Mouse (Mus musculus) limb, embryonic 13.5 days (tissue): ENCODE results near the gene Adamts7. TPM values are rescaled to one million over a fixed set of nuclear protein-coding genes. Genes with fewer than 3 reads are reported as not detected.
A peak's percentile ranks its signal among the peaks of the same experiment; 100 is the strongest.

Experiments used
- ATAC-seq: fragments of 200-750 bp; cut with Nextera tagmentation; 2 replicates; pipeline ENCODE4 v1.8.0; 2017; ENCODE audit warnings: low read depth, moderate number of reproducible peaks, moderate TSS enrichment; ENCODE audit not compliant: low FRiP score
- H3K27ac ChIP-seq: fragments of 300-500 bp; sonication (generic); 2 replicates; pipeline ENCODE4 v1.5.1; 2015; ENCODE audit warnings: inconsistent platforms, mild to moderate bottlenecking, moderate library complexity
- H3K27me3 ChIP-seq: fragments of 300-500 bp; sonication (generic); 2 replicates; pipeline ENCODE4 v1.6.1; 2015; ENCODE audit warnings: mild to moderate bottlenecking, inconsistent platforms
- H3K36me3 ChIP-seq: fragments of 300-500 bp; sonication (generic); 2 replicates; pipeline ENCODE4 v1.6.1; 2015; ENCODE audit warnings: inconsistent platforms, mild to moderate bottlenecking, moderate library complexity
- H3K4me1 ChIP-seq: fragments of 300-500 bp; sonication (generic); 2 replicates; pipeline ENCODE4 v1.6.1; 2015; ENCODE audit warnings: inconsistent platforms
- H3K4me2 ChIP-seq: fragments of 300-500 bp; sonication (generic); replicated peaks from 2 replicates; pipeline ENCODE4 v1.6.1; 2015; ENCODE audit warnings: inconsistent platforms, mild to moderate bottlenecking, moderate library complexity
- H3K4me3 ChIP-seq: fragments of 300-500 bp; sonication (generic); 2 replicates; pipeline ENCODE4 v1.5.1; 2015; ENCODE audit warnings: moderate library complexity, mild to moderate bottlenecking, inconsistent platforms
- H3K9ac ChIP-seq: fragments of 300-500 bp; sonication (generic); 2 replicates; pipeline ENCODE4 v1.6.1; 2015; ENCODE audit warnings: mild to moderate bottlenecking, inconsistent platforms
- H3K9me3 ChIP-seq: fragments of 300-500 bp; sonication (generic); 2 replicates; pipeline ENCODE4 v1.6.1; 2016; ENCODE audit warnings: inconsistent platforms
- WGBS: fragments of 180-500 bp; shearing (Covaris S2); methylation state at CpG from one replicate; pipeline ENCODE4 v1.1.7; 2015; 5-methylcytosine and 5-hydroxymethylcytosine counted together
- polyA plus RNA-seq: library from polyadenylated mRNA; unstranded; fragments of >200 nt; fragmentation: Nextera tagmentation; extraction: Ambion mirVana; gene quantifications from 2 replicates; pipeline ENCODE4 v1.2.1, GENCODE M21; 2015

The Adamts7 gene
- polyA plus RNA-seq, 1 experiment from 2014 or later = 21.6 TPM

DNA sequence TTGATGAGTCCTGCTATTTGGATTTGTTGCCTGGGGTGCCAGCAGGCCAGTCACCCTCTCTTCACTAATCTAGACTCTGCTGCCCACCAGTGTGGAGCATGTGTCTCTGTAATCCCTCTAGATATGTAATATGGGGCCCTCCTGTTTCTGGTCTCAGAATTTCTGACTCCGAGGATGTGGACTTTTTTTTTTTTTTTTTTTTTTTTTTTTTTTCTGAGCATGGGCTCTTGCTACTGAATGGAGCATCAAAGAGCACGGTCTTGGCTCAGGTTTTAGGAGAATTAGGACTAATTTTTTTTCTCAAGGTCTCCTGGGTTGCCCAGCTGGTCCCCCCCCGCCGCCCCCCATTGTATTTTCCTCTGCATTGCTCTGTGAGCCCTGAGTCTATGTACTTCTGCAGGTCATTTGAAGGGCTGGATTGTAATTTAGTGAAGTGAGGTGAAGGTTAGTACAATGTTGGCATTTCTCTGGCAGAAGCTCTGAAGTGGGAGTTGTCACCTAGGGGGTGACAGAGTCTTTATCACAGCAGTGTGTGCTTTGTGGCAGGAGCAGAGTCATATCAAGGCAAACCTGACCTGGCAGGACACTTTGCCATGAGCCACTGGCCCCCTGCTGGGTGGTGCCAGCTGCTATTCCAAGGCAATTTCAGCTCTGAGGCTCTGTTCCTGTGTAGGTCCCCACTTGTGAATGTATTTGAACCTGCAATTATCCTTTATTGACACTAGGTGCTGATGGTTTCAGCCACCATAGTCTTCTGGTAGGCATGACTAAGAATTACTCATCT lies 2.0 kb downstream of the Adamts7 start:
- H3K27ac ChIP-seq = no peak overlapping the region
- WGBS = 62% methylated on average over 4 of the region's 4 CpGs
- H3K36me3 ChIP-seq = no peaks in the 10 kb centered on the region; the same call in 1 of the 2 replicates
- no peak overlapping the region for H3K9ac ChIP-seq
- H3K9me3 ChIP-seq = peaks cover 6% of the 10 kb centered on the region
- H3K27me3 ChIP-seq = no peaks in the 10 kb centered on the region
- no peak for ATAC-seq
- peaks cover 14% of the 10 kb centered on the region for H3K4me1 ChIP-seq
- H3K4me2 ChIP-seq = peak overlapping the region; percentile 89
- H3K4me3 ChIP-seq = peak overlapping the region; percentile 80

DNA sequence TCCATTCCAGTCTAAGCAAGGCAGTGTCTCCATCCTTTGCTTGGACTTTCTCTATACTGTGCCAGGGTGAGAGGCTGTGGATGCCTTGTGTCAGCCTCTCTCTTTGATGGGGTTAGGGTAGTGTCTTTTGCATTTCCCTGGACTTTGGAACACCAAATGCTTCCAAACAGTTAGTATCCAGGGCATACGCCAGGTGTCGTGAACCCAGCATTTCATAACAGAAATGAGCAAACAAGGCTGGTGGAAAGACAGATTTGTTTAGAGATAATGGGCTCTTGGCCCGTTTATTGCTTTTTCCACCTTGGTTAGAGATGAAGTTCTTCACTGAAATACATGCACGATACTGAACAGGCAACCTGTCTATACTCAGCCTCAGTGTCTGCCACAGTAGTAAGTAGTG lies 2.7 kb downstream of the Adamts7 start:
- 89% methylated on average over 4 of the region's 4 CpGs for WGBS
- ATAC-seq = no peak
- Histone ChIP-seq H3K36me3 (no peaks in the 10 kb centered on the region; the same call in 1 of the 2 replicates), H3K9ac (no peak overlapping the region), H3K27ac (no peak overlapping the region), H3K4me3 (no peak overlapping the region), H3K9me3 (no peaks in the 10 kb centered on the region), H3K4me1 (peaks cover 14% of the 10 kb centered on the region), H3K27me3 (no peaks in the 10 kb centered on the region), H3K4me2 (no peak overlapping the region)

DNA sequence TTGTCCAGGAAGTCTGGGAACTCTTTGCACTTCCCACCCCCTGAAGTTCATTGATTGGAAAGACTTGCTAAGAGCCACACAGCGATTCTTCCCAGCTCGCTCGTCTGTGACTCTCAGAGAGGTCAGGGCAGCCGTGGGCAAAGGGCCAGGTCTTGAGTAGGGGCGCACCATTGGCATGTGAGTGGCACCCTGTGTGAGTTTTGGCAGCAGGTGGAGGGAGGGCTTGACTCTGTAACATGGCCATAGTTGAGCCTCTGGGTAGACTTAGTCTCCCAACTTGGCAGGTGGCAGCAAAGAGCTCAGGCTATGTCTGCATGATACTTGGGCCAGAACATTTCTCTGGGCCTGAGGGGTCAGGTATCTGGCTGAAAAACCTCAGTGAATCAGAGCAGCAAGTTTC lies 3.7 kb downstream of the Adamts7 start:
- no peak for ATAC-seq

DNA sequence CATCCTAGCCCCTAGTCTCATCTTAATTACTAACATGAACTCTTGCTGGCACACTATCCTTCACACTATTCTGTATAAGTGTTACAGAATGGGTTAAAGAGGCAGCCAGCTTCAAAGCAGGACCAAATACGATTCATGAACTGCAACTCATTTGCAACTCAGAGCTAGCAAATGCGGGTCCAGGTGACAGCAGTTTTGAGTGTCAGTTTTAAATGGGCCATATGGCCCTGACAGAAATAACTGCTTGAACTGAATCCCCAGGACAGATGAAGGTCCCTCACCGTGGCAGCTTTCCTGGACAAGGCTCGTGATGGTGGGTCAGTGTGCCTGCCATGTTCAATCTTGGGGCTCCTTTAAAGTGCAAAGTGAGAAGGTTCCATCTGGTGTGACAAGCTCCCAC lies 7.1 kb downstream of the Adamts7 start:
- H3K4me2 ChIP-seq = no peak overlapping the region
- H3K4me1 ChIP-seq = peaks cover 2% of the 10 kb centered on the region; the same call in 1 of the 2 replicates
- H3K27ac ChIP-seq = no peak overlapping the region
- 0 out of 2 replicates have a peak, but pooled peaks cover 2% of the 10 kb centered on the region for H3K9me3 ChIP-seq
- H3K9ac ChIP-seq = no peak overlapping the region
- no peak for ATAC-seq
- H3K4me3 ChIP-seq = no peak overlapping the region
- no peaks in the 10 kb centered on the region for H3K27me3 ChIP-seq
- peaks cover 36% of the 10 kb centered on the region for H3K36me3 ChIP-seq
- WGBS = 51% methylated on average over 4 of the region's 4 CpGs

More for the DNA sequence above, 3.7 kb downstream of the Adamts7 start:
- WGBS = 77% methylated on average over 5 of the region's 5 CpGs
- H3K27ac ChIP-seq = no peak overlapping the region
- no peak overlapping the region for H3K4me3 ChIP-seq
- H3K27me3 ChIP-seq = no peaks in the 10 kb centered on the region
- 0 out of 2 replicates have a peak, but pooled peaks cover under 1% of the 10 kb centered on the region for H3K9me3 ChIP-seq
- no peak overlapping the region for H3K9ac ChIP-seq
- peaks cover 4% of the 10 kb centered on the region for H3K36me3 ChIP-seq
- peaks cover 14% of the 10 kb centered on the region for H3K4me1 ChIP-seq
- no peak overlapping the region for H3K4me2 ChIP-seq

DNA sequence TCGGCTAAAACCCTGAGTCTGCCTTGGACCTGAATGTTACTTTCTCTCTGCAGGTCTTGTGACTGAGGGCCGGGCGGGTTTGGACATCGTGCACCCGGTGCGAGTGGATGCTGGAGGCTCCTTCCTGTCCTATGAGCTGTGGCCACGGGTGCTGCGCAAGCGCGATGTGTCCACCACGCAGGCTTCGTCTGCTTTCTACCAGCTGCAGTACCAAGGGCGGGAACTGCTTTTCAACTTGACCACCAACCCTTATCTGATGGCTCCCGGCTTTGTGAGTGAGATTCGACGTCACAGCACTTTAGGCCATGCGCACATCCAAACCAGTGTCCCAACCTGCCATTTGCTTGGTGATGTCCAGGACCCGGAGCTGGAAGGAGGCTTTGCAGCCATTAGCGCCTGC lies 8.6 kb downstream of the Adamts7 start:
- Histone ChIP-seq H3K9me3 (0 out of 2 replicates have a peak, but pooled peaks cover 2% of the 10 kb centered on the region), H3K36me3 (peaks cover 51% of the 10 kb centered on the region), H3K4me2 (no peak overlapping the region), H3K9ac (no peak overlapping the region), H3K27ac (no peak overlapping the region), H3K4me3 (no peak overlapping the region), H3K4me1 (no peaks in the 10 kb centered on the region), H3K27me3 (no peaks in the 10 kb centered on the region)
- WGBS = 95% methylated on average over 19 of the region's 19 CpGs
- no peak for ATAC-seq

DNA sequence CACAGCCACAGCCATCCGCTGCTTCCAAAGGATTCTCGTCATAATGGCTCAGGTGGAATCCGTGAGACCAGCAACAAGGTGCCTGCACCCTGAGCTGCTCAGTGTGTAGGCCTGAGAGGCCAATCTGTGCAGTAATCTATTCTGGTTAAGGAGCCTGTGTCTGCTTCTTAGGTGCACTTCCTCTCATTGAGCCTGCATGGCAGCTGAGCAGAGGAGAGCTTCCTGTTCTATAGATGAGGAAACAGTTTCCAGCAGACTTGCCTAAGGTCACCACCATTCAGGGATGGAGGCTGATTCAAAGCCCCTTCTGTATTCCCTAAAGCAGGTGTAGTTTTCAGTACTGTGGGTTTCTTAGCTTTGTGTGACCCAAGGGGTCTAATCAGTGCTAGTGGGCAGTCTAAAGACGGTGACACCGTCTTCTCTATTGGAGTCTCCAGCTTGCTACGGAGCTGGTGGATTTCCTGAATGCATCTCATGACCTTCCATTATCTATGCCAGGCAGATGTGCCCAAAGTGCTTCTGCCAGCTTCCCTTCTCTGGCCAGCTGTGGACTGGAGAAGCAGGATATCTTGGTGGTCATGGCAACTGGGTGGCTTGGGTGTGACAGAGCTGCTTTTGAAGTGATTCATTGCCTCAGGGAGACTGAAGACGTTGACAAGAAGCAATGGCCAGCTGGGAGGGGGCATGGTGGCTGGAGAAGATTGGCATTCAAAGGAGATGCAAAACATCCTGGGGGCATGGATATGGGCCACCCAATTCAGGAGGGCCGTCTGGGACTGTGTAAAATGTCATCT lies 9.9 kb downstream of the Adamts7 start:
- Histone ChIP-seq H3K27ac (no peak overlapping the region), H3K9ac (no peak overlapping the region), H3K4me1 (no peaks in the 10 kb centered on the region), H3K9me3 (0 out of 2 replicates have a peak, but pooled peaks cover 2% of the 10 kb centered on the region), H3K4me2 (no peak overlapping the region), H3K4me3 (no peak overlapping the region), H3K27me3 (no peaks in the 10 kb centered on the region), H3K36me3 (peaks cover 63% of the 10 kb centered on the region)
- ATAC-seq = no peak
- WGBS = 78% methylated on average over 8 of the region's 8 CpGs

DNA sequence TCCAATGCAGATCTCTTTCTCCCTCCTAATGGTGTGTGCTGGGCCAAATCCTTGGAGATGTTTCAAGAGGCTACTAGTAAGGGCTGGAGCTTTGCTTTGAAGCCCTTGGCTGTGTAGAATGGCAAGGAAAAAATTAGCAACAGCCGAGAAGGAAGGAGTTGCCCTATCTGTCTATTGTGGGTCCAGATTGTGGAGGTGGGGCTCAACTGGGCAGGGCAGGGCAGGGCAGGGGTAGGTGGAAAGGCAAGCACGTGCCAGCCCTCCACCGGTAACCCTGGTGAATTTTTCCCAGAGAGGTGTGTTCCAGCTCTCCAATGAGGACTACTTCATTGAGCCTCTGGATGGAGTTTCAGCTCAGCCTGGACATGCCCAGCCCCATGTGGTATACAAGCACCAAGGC lies 10.5 kb downstream of the Adamts7 start:
- H3K36me3 ChIP-seq = peaks cover 69% of the 10 kb centered on the region
- H3K9ac ChIP-seq = no peak overlapping the region
- H3K4me1 ChIP-seq = no peaks in the 10 kb centered on the region

DNA sequence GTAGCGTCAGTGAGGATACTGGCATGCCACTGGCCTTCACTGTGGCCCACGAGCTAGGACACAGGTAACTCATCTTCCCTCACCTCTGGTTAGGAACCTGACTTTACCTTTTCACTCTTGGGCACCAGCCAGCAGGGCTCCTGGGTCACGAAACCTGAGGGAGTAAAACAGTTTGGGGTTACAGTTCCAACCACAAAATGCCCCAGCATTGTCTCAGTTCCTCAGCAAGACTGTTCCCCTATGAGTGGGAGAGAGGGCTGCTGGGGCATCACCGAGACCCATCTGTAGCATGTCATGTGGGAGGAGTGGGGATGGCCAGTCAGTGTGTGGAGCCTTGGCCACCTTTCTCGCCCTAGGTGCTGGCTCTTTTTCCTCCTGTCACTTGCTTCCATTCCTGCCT lies 16.5 kb downstream of the Adamts7 start:
- Histone ChIP-seq H3K27me3 (no peaks in the 10 kb centered on the region), H3K36me3 (peaks cover 83% of the 10 kb centered on the region), H3K4me2 (no peak overlapping the region), H3K4me1 (no peaks in the 10 kb centered on the region), H3K9ac (no peak overlapping the region), H3K27ac (no peak overlapping the region), H3K4me3 (no peak overlapping the region), H3K9me3 (no peaks in the 10 kb centered on the region)
- ATAC-seq = no peak
- WGBS = 91% methylated on average over 5 of the region's 5 CpGs

More for the DNA sequence above, 10.5 kb downstream of the Adamts7 start:
- 0 out of 2 replicates have a peak, but pooled peaks cover 2% of the 10 kb centered on the region for H3K9me3 ChIP-seq
- H3K4me3 ChIP-seq = no peak overlapping the region
- ATAC-seq = no peak
- H3K4me2 ChIP-seq = no peak overlapping the region
- WGBS = 85% methylated on average over 3 of the region's 3 CpGs
- no peaks in the 10 kb centered on the region for H3K27me3 ChIP-seq
- no peak overlapping the region for H3K27ac ChIP-seq

DNA sequence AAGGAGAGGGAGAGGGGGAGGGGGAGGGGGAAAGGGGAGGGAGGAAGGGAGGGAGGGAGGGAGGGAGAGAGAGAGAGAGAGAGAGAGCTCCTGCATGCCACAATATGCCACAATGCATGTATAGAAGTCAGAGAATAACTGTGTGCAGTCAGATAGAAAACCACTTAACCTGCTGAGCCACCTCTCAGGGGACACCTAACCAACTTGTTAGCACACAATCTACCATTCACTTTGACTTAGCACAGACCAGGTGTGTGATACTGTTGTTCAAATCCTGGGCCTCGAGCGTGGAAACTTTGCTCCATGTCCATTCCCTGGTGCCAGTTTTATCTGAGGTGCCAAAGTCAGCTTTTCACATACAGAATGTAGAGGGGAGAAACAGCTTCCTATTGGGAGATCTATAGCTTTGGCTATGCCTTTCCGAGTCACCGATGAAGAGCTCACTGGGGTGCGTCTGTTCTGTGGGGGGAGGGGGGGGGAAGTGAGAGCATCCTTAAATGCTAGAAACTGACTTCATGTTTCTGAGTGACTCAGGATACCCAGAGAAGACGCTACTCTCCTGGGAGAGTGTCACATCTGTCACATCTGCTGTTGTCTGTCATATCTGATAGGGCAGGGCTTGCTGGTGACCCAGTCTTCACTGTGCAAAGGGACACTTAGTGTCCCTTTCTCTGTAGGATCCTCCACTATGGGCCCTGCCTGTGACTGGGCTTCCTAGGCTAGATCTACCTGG lies 19.0 kb downstream of the Adamts7 start:
- no peak overlapping the region for H3K27ac ChIP-seq
- H3K9me3 ChIP-seq = no peaks in the 10 kb centered on the region
- WGBS = 83% methylated on average over 6 of the region's 6 CpGs
- peaks cover 81% of the 10 kb centered on the region for H3K36me3 ChIP-seq
- no peak for ATAC-seq
- no peaks in the 10 kb centered on the region for H3K27me3 ChIP-seq
- no peak overlapping the region for H3K9ac ChIP-seq
- H3K4me1 ChIP-seq = no peaks in the 10 kb centered on the region
- no peak overlapping the region for H3K4me3 ChIP-seq
- H3K4me2 ChIP-seq = no peak overlapping the region

DNA sequence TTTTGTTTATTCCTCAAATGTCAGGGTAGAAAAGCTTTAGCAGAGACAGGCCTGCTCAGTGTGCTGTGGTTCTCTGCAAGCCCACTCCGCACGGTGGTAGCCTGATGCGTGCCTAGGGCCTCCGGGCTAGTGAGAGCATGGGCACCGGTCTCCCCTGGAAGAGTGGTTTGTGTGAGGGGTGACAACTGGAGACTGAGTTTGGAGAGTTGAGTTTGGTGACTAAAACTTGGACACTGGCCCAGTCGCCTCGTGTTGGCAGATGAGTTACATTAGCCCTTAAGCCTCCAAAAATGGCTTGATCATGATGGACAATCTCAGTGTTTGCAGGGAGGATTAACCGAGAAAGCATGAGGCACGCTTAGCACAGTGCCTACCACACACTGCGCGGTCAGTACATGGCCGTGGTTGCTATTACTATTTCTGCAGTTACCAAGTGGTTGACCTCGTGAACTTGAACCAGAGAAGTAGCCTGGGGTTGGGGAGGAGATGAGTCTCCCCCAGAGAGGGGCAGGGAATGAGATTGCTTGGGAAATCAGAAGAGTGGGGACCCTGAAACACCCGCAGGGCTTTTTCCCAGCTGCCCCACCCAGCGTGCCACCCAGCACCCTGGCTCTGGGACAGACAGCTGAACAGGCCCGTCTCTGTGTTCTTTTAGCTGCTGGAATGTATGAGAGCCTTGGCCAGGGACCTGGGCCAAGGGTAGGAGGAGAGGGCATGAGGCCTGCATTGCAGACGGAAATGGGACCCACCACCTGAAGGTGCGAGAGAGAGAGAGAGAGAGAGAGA lies 20.0 kb downstream of the Adamts7 start:
- ATAC-seq = no peak
- no peak overlapping the region for H3K27ac ChIP-seq
- H3K4me3 ChIP-seq = no peak overlapping the region
- H3K36me3 ChIP-seq = peaks cover 81% of the 10 kb centered on the region
- no peak overlapping the region for H3K4me2 ChIP-seq
- no peaks in the 10 kb centered on the region for H3K27me3 ChIP-seq
- no peak overlapping the region for H3K9ac ChIP-seq
- 84% methylated on average over 18 of the region's 18 CpGs for WGBS
- no peaks in the 10 kb centered on the region for H3K4me1 ChIP-seq
- no peaks in the 10 kb centered on the region for H3K9me3 ChIP-seq

DNA sequence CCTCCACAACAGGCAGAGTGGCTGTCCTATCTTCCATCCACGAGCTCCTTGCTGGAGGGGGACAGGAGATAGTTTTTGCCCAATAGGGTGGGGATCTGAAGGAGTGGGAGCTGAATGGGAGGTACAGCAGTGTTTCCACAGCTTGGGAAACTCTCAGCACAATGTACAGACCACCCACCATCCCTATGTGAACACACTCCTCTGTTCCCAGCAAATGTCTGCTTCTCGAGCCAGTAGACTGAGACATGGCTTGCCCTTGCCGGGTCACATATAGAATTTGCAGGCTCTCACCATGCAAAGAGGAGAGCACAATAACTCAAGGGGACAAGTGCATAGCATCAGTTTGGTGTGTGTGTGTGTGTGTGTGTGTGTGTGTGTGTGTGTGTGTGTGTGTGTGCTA lies 20.7 kb downstream of the Adamts7 start:
- no peak overlapping the region for H3K4me2 ChIP-seq
- H3K9me3 ChIP-seq = no peaks in the 10 kb centered on the region
- no peak overlapping the region for H3K9ac ChIP-seq
- H3K27ac ChIP-seq = no peak overlapping the region
- no peak for ATAC-seq
- no peaks in the 10 kb centered on the region for H3K4me1 ChIP-seq
- 87% methylated on average over 3 of the region's 3 CpGs for WGBS
- H3K4me3 ChIP-seq = no peak overlapping the region
- H3K27me3 ChIP-seq = no peaks in the 10 kb centered on the region
- H3K36me3 ChIP-seq = peaks cover 81% of the 10 kb centered on the region
